Mouse (Mus musculus) forebrain, embryonic 12.5 days (tissue): ENCODE results near the gene Akr1cl. TPM values are rescaled to one million over a fixed set of nuclear protein-coding genes. Genes with fewer than 3 reads are reported as not detected.

Experiments used
- ATAC-seq: fragments of 200-750 bp; cut with Nextera tagmentation; 2 replicates; pipeline ENCODE4 v1.8.0; 2017; ENCODE audit warnings: moderate TSS enrichment; ENCODE audit not compliant: low FRiP score
- H3K27ac ChIP-seq: fragments of 300-500 bp; sonication (generic); 2 replicates; pipeline ENCODE4 v1.5.1; 2016; ENCODE audit warnings: mild to moderate bottlenecking
- H3K27me3 ChIP-seq: fragments of 300-500 bp; sonication (generic); 2 replicates; pipeline ENCODE4 v1.6.1; 2016; ENCODE audit warnings: mild to moderate bottlenecking
- H3K36me3 ChIP-seq: fragments of 300-500 bp; sonication (generic); replicated peaks from 2 replicates; pipeline ENCODE4 v1.6.1; 2016; ENCODE audit warnings: mild to moderate bottlenecking
- H3K4me1 ChIP-seq: fragments of 300-500 bp; sonication (generic); 2 replicates; pipeline ENCODE4 v1.6.1; 2016
- H3K4me2 ChIP-seq: fragments of 300-500 bp; sonication (generic); 2 replicates; pipeline ENCODE4 v1.6.1; 2016; ENCODE audit warnings: mild to moderate bottlenecking, moderate library complexity
- H3K4me3 ChIP-seq: fragments of 300-500 bp; sonication (generic); replicated peaks from 2 replicates; pipeline ENCODE4 v1.5.1; 2016; ENCODE audit warnings: mild to moderate bottlenecking
- H3K9ac ChIP-seq: fragments of 300-500 bp; sonication (generic); 2 replicates; pipeline ENCODE4 v1.6.1; 2016; ENCODE audit warnings: mild to moderate bottlenecking
- H3K9me3 ChIP-seq: fragments of 300-500 bp; sonication (generic); 2 replicates; pipeline ENCODE4 v1.6.1; 2016
- WGBS: fragments of 180-500 bp; shearing (Covaris S2); methylation state at CpG from one replicate; pipeline ENCODE4 v1.1.7; 2016; 5-methylcytosine and 5-hydroxymethylcytosine counted together
- polyA plus RNA-seq: library from polyadenylated mRNA; unstranded; fragments of >200 nt; fragmentation: Nextera tagmentation; extraction: Ambion mirVana; gene quantifications from 2 replicates; pipeline ENCODE4 v1.2.1, GENCODE M21; 2016

The Akr1cl gene
- polyA plus RNA-seq, 1 experiment from 2014 or later, result 0.13 TPM

DNA sequence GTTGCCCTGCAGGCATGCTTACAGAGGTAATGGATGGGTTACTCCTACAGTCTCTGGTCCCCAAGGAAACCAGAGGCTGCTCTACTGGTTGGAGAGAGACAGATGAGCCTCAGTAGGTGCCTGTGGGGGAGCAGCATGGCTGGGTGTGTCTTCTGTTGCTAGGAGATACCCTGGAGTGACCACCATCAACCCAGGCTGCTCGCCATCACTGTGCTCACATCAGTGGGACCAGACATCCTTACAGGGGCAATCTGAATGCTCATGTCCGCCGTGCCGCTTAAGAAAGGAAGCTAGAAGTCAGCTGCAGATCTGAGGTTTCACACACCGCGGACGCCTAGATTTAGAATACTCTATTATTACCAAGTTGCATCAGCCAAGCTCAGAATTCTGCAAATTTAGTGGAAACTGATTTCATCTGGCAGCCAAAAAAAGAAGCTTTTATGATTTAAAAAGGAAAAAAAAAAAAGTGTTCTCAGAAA is 54.2 kb downstream of the Akr1cl start:
- no peaks in the 10 kb centered on the region for H3K9me3 ChIP-seq
- peaks cover 59% of the 10 kb centered on the region for H3K27me3 ChIP-seq
- no peak for ATAC-seq
- no peak overlapping the region for H3K4me3 ChIP-seq
- H3K9ac ChIP-seq, result no peak overlapping the region
- 76% methylated on average over 7 of the region's 7 CpGs for WGBS
- no peaks in the 10 kb centered on the region for H3K36me3 ChIP-seq
- no peak overlapping the region for H3K4me2 ChIP-seq
- H3K27ac ChIP-seq, result no peak overlapping the region
- H3K4me1 ChIP-seq, result peaks cover 20% of the 10 kb centered on the region

DNA sequence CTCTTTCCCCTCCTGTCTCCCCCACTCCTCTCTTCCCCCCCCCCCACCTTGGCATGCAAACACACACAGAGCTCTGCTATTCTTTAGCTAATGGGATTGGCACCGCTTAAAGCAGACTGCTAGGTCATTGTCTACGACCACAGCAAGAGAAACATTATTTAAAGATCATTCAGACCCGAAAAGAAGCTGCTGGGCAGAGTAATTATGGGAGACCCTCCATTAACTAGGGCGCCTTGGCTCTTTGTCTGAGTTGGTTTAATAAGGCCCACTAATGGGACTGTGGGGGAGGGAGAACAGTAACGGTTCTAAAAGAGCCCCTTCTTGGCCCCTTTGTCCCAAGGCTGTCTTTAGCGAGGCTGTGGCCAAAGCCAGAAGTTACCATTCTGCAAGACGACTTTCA is 57.2 kb downstream of the Akr1cl start:
- no peaks in the 10 kb centered on the region for H3K36me3 ChIP-seq
- H3K9me3 ChIP-seq, result no peaks in the 10 kb centered on the region
- peaks cover 20% of the 10 kb centered on the region for H3K4me1 ChIP-seq
- H3K9ac ChIP-seq, result no peak overlapping the region
- H3K4me2 ChIP-seq, result peak overlapping the region; percentile 31
- WGBS, result 5% methylated on average over 7 of the region's 7 CpGs
- no peak overlapping the region for H3K27ac ChIP-seq
- H3K4me3 ChIP-seq, result no peak overlapping the region
- ATAC-seq, result peak; percentile 77
- H3K27me3 ChIP-seq, result peaks cover 78% of the 10 kb centered on the region

DNA sequence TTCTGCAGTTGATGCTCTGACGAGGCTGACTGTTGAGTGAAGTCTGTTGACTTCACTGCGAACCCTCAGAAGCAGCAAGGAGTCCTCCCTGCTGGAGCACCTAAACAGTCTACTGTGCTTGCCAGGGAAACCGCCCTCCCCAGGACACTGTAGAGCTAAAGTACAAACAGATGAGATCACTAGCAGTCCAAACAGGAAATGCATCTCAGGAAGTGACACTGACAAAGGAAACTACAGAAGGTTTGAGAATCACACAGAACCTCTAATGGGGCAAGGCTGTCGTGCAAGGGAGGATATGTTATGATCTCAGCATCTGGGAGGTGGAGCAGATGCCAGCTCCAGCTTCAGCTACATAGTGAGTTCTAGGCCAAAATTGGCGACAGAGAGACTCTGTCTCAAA is 61.9 kb downstream of the Akr1cl start:
- Histone ChIP-seq H3K36me3 (no peaks in the 10 kb centered on the region), H3K27me3 (peaks cover 39% of the 10 kb centered on the region), H3K27ac (no peak overlapping the region), H3K4me2 (no peak overlapping the region), H3K4me1 (peaks cover 11% of the 10 kb centered on the region), H3K9me3 (no peaks in the 10 kb centered on the region), H3K9ac (no peak overlapping the region), H3K4me3 (no peak overlapping the region)
- WGBS, result 81% methylated on average over 5 of the region's 5 CpGs
- ATAC-seq, result no peak

Other genes starting within 250 kb of the Akr1cl start
- gene Plekhm3, start 75.9 kb downstream of the Akr1cl start, polyA plus RNA-seq, result 7.8 and 8.9 TPM in 2 replicates
- gene Cryge, start 18.4 kb upstream of the Akr1cl start, polyA plus RNA-seq, result not detected in 2 replicates
- not detected in 2 replicates for gene Crygd, start 30.7 kb upstream of the Akr1cl start, polyA plus RNA-seq
- gene Crygc, start 40.9 kb upstream of the Akr1cl start, polyA plus RNA-seq, result not detected in 2 replicates
- gene Crygb, start 49.5 kb upstream of the Akr1cl start, polyA plus RNA-seq, result not detected in 2 replicates
- 0.33 TPM in 1 of 2 replicates, not detected in the other for gene Cryga, start 70.6 kb upstream of the Akr1cl start, polyA plus RNA-seq
- not detected in 2 replicates for gene Gm28845, start 86.8 kb upstream of the Akr1cl start, polyA plus RNA-seq
- 0.28 TPM in 1 of 2 replicates, not detected in the other for gene D630023F18Rik, start 90.5 kb upstream of the Akr1cl start, polyA plus RNA-seq
- gene Idh1, start 153.7 kb upstream of the Akr1cl start, polyA plus RNA-seq, result 343 and 355 TPM in 2 replicates
- gene Pikfyve, start 153.9 kb upstream of the Akr1cl start, polyA plus RNA-seq, result 18.1 and 20.6 TPM in 2 replicates
- 0.28 and 0.40 TPM in 2 replicates for gene Pth2r, start 249.3 kb upstream of the Akr1cl start, polyA plus RNA-seq